Mouse (Mus musculus) ovary, adult 10 weeks (tissue): ENCODE measurements around the gene Gm732. TPM values are rescaled to one million over a fixed set of nuclear protein-coding genes. Genes with fewer than 3 reads are reported as not detected.

Experiments used
- polyA plus RNA-seq: library from polyadenylated mRNA; stranded (reverse); fragments of 350-450 nt; fragmentation: Illumina TruSeq; extraction: RNeasy Lipid Tissue Mini Kit (QIAGEN cat#74804); gene quantifications from one replicate; pipeline ENCODE4 v1.2.3, GENCODE M21; 2014

Gene Gm732
- polyA plus RNA-seq: not detected

DNA sequence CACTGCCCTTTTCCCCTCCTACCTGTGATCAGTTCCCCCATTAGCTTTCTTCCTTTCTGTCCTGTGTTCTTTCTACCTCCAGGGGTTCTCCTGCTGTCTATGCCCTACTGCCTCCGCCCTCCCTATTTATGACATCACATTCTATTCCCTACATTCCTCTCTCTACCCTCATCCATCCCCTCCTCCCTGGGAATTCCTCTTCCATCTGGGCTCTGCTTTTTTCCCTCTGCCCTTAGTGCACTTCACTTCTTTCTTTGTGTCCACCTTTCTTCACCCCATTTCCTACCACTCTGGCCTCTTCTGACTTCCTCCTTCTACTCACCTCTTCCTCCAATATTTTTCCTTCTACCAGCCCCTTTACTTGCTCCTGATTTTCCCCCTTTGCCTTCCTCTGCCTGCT is at the start of gene Gm732:
TSS of gene Gm732 (minus strand) at position 101 of the 400 bp plus-strand sequence.

Other genes with a start within 250 kb of the Gm732 start
- 0.91 TPM for gene Tent5d, start 155.9 kb downstream of the Gm732 start, polyA plus RNA-seq
- 76.5 TPM for gene 2610002M06Rik, start 132.1 kb downstream of the Gm732 start, polyA plus RNA-seq